Mouse (Mus musculus): ENCODE results near the gene Gm44805.

DNA sequence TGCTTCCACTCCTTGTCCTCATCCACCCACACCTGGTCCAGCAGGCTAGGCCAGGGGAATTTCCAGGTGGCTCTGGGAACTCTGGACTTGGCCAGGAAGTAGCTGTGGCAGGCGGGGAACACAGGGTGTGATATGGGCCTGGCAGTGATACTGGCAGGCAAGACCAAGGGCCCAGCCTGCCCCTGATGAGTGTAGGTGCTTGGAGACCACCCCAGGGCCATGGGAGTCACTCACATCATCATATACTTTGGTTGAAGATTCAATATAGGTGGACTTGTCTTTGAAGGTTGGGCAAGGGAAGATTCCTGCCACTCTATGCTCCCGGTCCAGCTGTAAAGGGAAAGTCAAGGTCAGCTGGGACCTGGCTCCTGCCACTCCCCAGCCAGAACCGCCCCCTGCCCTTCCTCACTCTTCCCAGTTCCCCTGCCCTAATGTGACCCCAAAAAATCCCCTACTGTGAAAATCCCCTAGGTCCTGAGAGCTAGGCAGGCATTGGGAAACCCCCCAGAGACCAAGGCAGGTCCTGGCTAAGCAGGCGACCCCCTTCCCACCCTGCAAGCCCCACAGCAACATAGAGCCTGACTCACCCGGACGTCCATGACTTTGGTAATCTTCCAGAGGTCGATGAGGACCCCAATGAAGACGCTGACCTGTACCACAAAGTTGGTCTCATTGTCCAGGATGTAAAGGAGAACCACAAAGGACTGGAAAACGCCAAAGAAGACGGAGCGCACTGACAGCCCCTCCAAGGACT, 46.0 kb downstream of the Gm44805 start:
- no peak for TF ChIP-seq ZNF384 (IDR thresholded peaks at IDR 0.05; ENCODE audit: low read depth, low read length)
- no peak for TF ChIP-seq CHD2 (IDR thresholded peaks at IDR 0.05; ENCODE audit: low read depth, low read length)
- no peak for TF ChIP-seq MAFK (IDR thresholded peaks at IDR 0.05; ENCODE audit: insufficient read depth, low read depth, low read length)
- TF ChIP-seq HCFC1 (IDR thresholded peaks at IDR 0.05; ENCODE audit: borderline replicate concordance, insufficient read depth, low read length): no peak
